Mouse (Mus musculus) CH12.LX (cell line): ENCODE results near the gene Vmn2r101. TPM values are rescaled to one million over a fixed set of nuclear protein-coding genes. Genes with fewer than 3 reads are reported as not detected.

ENCODE experiments used
- DNase-seq: peaks from one replicate; pipeline ENCODE4 v3.0.0-alpha.2; 2013; ENCODE audit errors: extremely low read depth
- H3K27ac ChIP-seq: 2 replicates; pipeline ENCODE4 v1.5.1; 2012; ENCODE audit warnings: low read depth, mild to moderate bottlenecking, control low read depth, moderate library complexity; ENCODE audit not compliant: insufficient read depth
- H3K27me3 ChIP-seq: replicated peaks from 2 replicates; pipeline ENCODE3; 2012; ENCODE audit warnings: inconsistent platforms
- H3K36me3 ChIP-seq, 2 experiments: replicated peaks in 1 of 2; 2 replicates each; pipeline versions ENCODE3 to v1.6.1; 2012; ENCODE audit warnings: inconsistent platforms in 1 of 2, low read length in 1 of 2, mild to moderate bottlenecking in 1 of 2, mixed read lengths in 1 of 2, moderate library complexity in 1 of 2; ENCODE audit not compliant: control insufficient read depth in 1 of 2, insufficient read depth in 1 of 2
- H3K4me1 ChIP-seq, 2 experiments: 2 replicates each; pipeline ENCODE4 v1.6.1; 2012; ENCODE audit warnings: inconsistent platforms in 1 of 2, moderate library complexity in 1 of 2; ENCODE audit not compliant: insufficient read depth in 2 of 2, control insufficient read depth in 1 of 2
- H3K4me2 ChIP-seq: 2 replicates; pipeline ENCODE4 v1.6.1; 2012; ENCODE audit warnings: low read depth, mild to moderate bottlenecking, control low read depth; ENCODE audit not compliant: poor library complexity, insufficient read depth, severe bottlenecking
- H3K4me3 ChIP-seq, 3 experiments: fragments of 150-350 bp in 1 of 3; sonication (generic) in 1 of 3; replicated peaks in 1 of 3; 2 replicates each; pipeline versions ENCODE3 to v1.5.1; 2011 to 2012; ENCODE audit warnings: low read depth in 2 of 3, low read length in 2 of 3, mild to moderate bottlenecking in 2 of 3, moderate library complexity in 2 of 3, control low read depth in 1 of 3, improper control_type of control experiment in 1 of 3, inconsistent platforms in 1 of 3, mixed read lengths in 1 of 3; ENCODE audit not compliant: poor library complexity in 1 of 3
- H3K79me2 ChIP-seq: replicated peaks from 2 replicates; pipeline ENCODE4 v1.6.1; 2012; ENCODE audit warnings: mild to moderate bottlenecking, moderate library complexity; ENCODE audit not compliant: control insufficient read depth, poor library complexity, insufficient read depth, severe bottlenecking; ENCODE audit errors: extremely low read depth
- H3K9ac ChIP-seq: 2 replicates; pipeline ENCODE4 v1.6.1; 2012; ENCODE audit warnings: low read depth, mild to moderate bottlenecking, control low read depth, moderate library complexity; ENCODE audit not compliant: insufficient read depth
- H3K9me3 ChIP-seq: replicated peaks from 2 replicates; pipeline ENCODE3; 2012; ENCODE audit warnings: low read length, inconsistent platforms, mixed read lengths
- CTCF ChIP-seq, 2 experiments: IDR thresholded peaks in 1 of 2; conservative IDR thresholded peaks in 1 of 2; 2 replicates each; pipeline ENCODE4 v1.5.1; 2011 to 2012; ENCODE audit warnings: low read depth in 2 of 2, low read length in 2 of 2, improper control_type of control experiment in 1 of 2, inconsistent platforms in 1 of 2, mild to moderate bottlenecking in 1 of 2, moderate library complexity in 1 of 2
- MAX ChIP-seq: IDR thresholded peaks from 2 replicates; pipeline ENCODE4 v1.6.1; 2011; ENCODE audit warnings: low read length, improper control_type of control experiment
- MAZ ChIP-seq: IDR thresholded peaks from 2 replicates; pipeline ENCODE4 v1.6.1; 2012; ENCODE audit warnings: low read depth, mild to moderate bottlenecking, inconsistent platforms, low read length, improper control_type of control experiment, moderate library complexity
- RCOR1 ChIP-seq: conservative IDR thresholded peaks from 2 replicates; pipeline ENCODE4 v1.6.1; 2012; ENCODE audit warnings: low read depth, mild to moderate bottlenecking, inconsistent platforms, low read length, improper control_type of control experiment
- TBP ChIP-seq: conservative IDR thresholded peaks from 2 replicates; pipeline ENCODE4 v1.6.1; 2011; ENCODE audit warnings: low read depth, low read length, improper control_type of control experiment
- UBTF ChIP-seq: IDR thresholded peaks from 2 replicates; pipeline ENCODE4 v1.6.1; 2012; ENCODE audit warnings: low read depth, mild to moderate bottlenecking, inconsistent platforms, low read length, improper control_type of control experiment, moderate library complexity
- USF1 ChIP-seq: IDR thresholded peaks from 2 replicates; pipeline ENCODE4 v1.6.1; 2014; ENCODE audit warnings: low read depth, mild to moderate bottlenecking, inconsistent platforms, low read length, improper control_type of control experiment
- ZC3H11A ChIP-seq: IDR thresholded peaks from 2 replicates; pipeline ENCODE4 v1.6.1; 2012; ENCODE audit warnings: low read depth, mild to moderate bottlenecking, inconsistent platforms, low read length, improper control_type of control experiment
- ZKSCAN1 ChIP-seq: IDR thresholded peaks from 2 replicates; pipeline ENCODE4 v1.6.1; 2012; ENCODE audit warnings: low read depth, inconsistent platforms, low read length, improper control_type of control experiment, borderline replicate concordance
- ZMIZ1 ChIP-seq: IDR thresholded peaks from 2 replicates; pipeline ENCODE4 v1.6.1; 2012; ENCODE audit warnings: low read depth, mild to moderate bottlenecking, inconsistent platforms, low read length, improper control_type of control experiment
- dilution Hi-C: fragments of 300-500 bp; cut with MboI; formaldehyde crosslinking; loops from 2 replicates; pipeline ENCODE4 v1.14.3; 2020; ENCODE audit warnings: low sequenced_read_pairs; ENCODE audit not compliant: extremely low pct_unique_long_range_greater_than_20kb, extremely low pct_ligation_motif_present
- in situ Hi-C: fragments of 300-500 bp; cut with MboI; formaldehyde crosslinking; loops from 3 replicates; pipeline ENCODE4 v1.14.3; 2019; ENCODE audit warnings: low sequenced_read_pairs, low pct_ligation_motif_present, low pct_unique_long_range_greater_than_20kb, mixed read lengths
- polyA plus RNA-seq: library from polyadenylated mRNA; unstranded; fragments of >175 nt; gene quantifications from 2 replicates; pipeline ENCODE4 v1.2.1, GENCODE M21; 2012; ENCODE audit warnings: low read depth; ENCODE audit not compliant: insufficient read length
- total RNA-seq, 2 experiments: library from RNA; depleted of rRNA; stranded (reverse); fragments of 300-350 nt in 1 of 2; fragments of >200 nt in 1 of 2; gene quantifications; 2 replicates each; pipeline ENCODE4 v1.2.3; 2012 to 2014

Gene Vmn2r101
- total and polyA plus RNA-seq, 3 experiments = not detected

GRCm38 (mm10) chr17:19660028-19660427 is 83.0 kb downstream of the Vmn2r101 start, which contains the start of gene Vmn2r102:
Gene Vmn2r102 (plus strand): TSS chr17:19660328.
- no peaks in the 10 kb centered on the region for H3K4me1 ChIP-seq
- no peak for DNase-seq
- no peak for TF ChIP-seq MAZ
- no peak for TF ChIP-seq ZKSCAN1
- TF ChIP-seq UBTF = no peak
- no peak for TF ChIP-seq TBP
- TF ChIP-seq RCOR1 = no peak
- no peak for TF ChIP-seq ZC3H11A
- TF ChIP-seq CTCF (conservative IDR thresholded peaks at IDR 0.05 in 1 of 2, IDR thresholded peaks at IDR 0.05 in 1 of 2; ENCODE audit: low read depth in 2 of 2, low read length in 2 of 2) = no peak
- TF ChIP-seq MAX = no peak
- TF ChIP-seq ZMIZ1 = no peak
- no peak for TF ChIP-seq USF1
- no peaks in the 10 kb centered on the region for H3K79me2 ChIP-seq
- peaks cover 2% of the 10 kb centered on the region for H3K9me3 ChIP-seq
- H3K27ac ChIP-seq = no peak within 1 kb of the TSS
- H3K4me3 ChIP-seq = no peak within 1 kb of the TSS
- no peak within 1 kb of the TSS for H3K9ac ChIP-seq
- no peak within 1 kb of the TSS for H3K4me2 ChIP-seq
- in situ Hi-C loops = no loop called here
- H3K36me3 ChIP-seq = no peaks in the 10 kb centered on the region
- dilution Hi-C loops = no loop called here
- H3K27me3 ChIP-seq = no peaks in the 10 kb centered on the region

Other genes starting within 250 kb of the Vmn2r101 start
- gene Vmn2r99, start 215.3 kb upstream of the Vmn2r101 start, total RNA-seq (2012; rRNA removed) = not detected in 2 replicates
- gene Vmn2r99, start 215.3 kb upstream of the Vmn2r101 start, total RNA-seq (2014; rRNA removed) = not detected in 2 replicates
- gene Vmn2r99, start 215.3 kb upstream of the Vmn2r101 start, polyA plus RNA-seq = not detected in 2 replicates
- gene Vmn2r100, start 72.5 kb upstream of the Vmn2r101 start, total RNA-seq (2012; rRNA removed) = not detected in 2 replicates
- gene Vmn2r100, start 72.5 kb upstream of the Vmn2r101 start, total RNA-seq (2014; rRNA removed) = not detected in 2 replicates
- not detected in 2 replicates for gene Vmn2r100, start 72.5 kb upstream of the Vmn2r101 start, polyA plus RNA-seq
- gene Vmn2r102, start 83.1 kb downstream of the Vmn2r101 start, total RNA-seq (2012; rRNA removed) = not detected in 2 replicates
- gene Vmn2r102, start 83.1 kb downstream of the Vmn2r101 start, total RNA-seq (2014; rRNA removed) = not detected in 2 replicates
- 0.01 TPM in 1 of 2 replicates, not detected in the other for gene Vmn2r102, start 83.1 kb downstream of the Vmn2r101 start, polyA plus RNA-seq
- gene Vmn2r103, start 196.1 kb downstream of the Vmn2r101 start, total RNA-seq (2012; rRNA removed) = not detected in 2 replicates
- not detected in 2 replicates for gene Vmn2r103, start 196.1 kb downstream of the Vmn2r101 start, total RNA-seq (2014; rRNA removed)
- gene Vmn2r103, start 196.1 kb downstream of the Vmn2r101 start, polyA plus RNA-seq = not detected in 2 replicates